Mouse (Mus musculus): ENCODE data around the gene Rab31.

DNA sequence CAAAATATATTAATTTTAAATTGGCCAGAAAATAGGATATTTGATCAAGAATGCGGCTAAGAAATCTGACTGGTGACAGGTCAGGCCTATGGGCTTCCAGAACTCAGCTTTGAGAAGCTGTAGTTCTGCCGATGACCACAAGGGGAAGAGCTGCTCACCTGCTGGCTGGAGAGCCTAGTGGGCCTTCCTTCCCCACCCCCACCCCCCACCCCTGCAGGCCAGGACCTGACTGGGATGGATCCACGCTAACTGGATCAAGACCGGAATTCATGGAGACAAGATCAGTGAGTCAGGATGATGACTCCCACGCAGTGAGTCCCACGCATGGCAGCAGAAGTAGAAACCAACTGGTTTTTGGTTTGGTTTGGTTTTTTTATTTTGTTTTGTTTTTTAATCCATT lies 46.3 kb downstream of the Rab31 start:
- peak; percentile 67; the same call in 1 of the 2 replicates for TF ChIP-seq CTCF (IDR thresholded peaks at IDR 0.05; ENCODE audit: control insufficient read depth, insufficient read depth, insufficient replicate concordance, low read depth, low read length)
- TF ChIP-seq POLR2A (IDR thresholded peaks at IDR 0.05; ENCODE audit: control insufficient read depth, low read depth, low read length) = no peak
